Mouse (Mus musculus) urinary bladder, postnatal 4 days (tissue): ENCODE measurements around the gene Nifk.

Experiments
- DNase-seq, 2 experiments: peaks; one replicate each; pipeline ENCODE4 v3.0.0; 2021 to 2022; ENCODE audit warnings: low spot score in 2 of 2

Gene Nifk

GRCm38 (mm10) chr1:118380105-118380786 is 58.6 kb downstream of the Nifk start:
- no peak for DNase-seq
